Comparison of ENCODE assay signal across 8 mouse cellular contexts in genomic region chr2:150023873-150024339, GRCm38 (mm10).
DNase-seq lines count a peak whose midpoint lies in the region; ATAC-seq and TF ChIP-seq lines count a peak whose summit lies in the region.

No protein-coding gene starts in this region.

- WGBS in embryonic facial prominence, embryonic 14.5 days, result 19% methylated on average over 2 of the region's 2 CpGs
- 11% methylated on average over 2 of the region's 2 CpGs for WGBS in neural tube, embryonic 15.5 days

- intact Hi-C loops in left cerebral cortex, adult 2 months (cut with DNase I), result loop anchor here (2.0 to 10.0 kb wide), 3 partner anchors 479 to 672 kb away; no protein-coding TSS in a partner anchor

- no peaks in the 10 kb centered on the region for H3K4me1 ChIP-seq in embryonic facial prominence, embryonic 14.5 days (ENCODE audit: control insufficient read depth, insufficient read depth, low read length)
- H3K4me1 ChIP-seq in neural tube, embryonic 15.5 days, result peaks cover 15% of the 10 kb centered on the region

- no peak overlapping the region for H3K4me3 ChIP-seq in left cerebral cortex, adult 2 months
- no peak overlapping the region for H3K4me3 ChIP-seq in embryonic facial prominence, embryonic 14.5 days (ENCODE audit: low read depth, low read length)
- no peak overlapping the region for H3K4me3 ChIP-seq in neural tube, embryonic 15.5 days (replicated peaks)

- TF ChIP-seq POLR2A in brain, embryonic 14.5 days (IDR thresholded peaks at IDR 0.05; ENCODE audit: borderline replicate concordance, extremely low read depth, insufficient read depth, insufficient read length, poor library complexity, severe bottlenecking), result no peak

- no peak overlapping the region for H3K4me2 ChIP-seq in embryonic facial prominence, embryonic 14.5 days (ENCODE audit: low read depth, low read length)
- H3K4me2 ChIP-seq in neural tube, embryonic 15.5 days, result no peak overlapping the region

- no peak overlapping the region for H3K27ac ChIP-seq in left cerebral cortex, adult 2 months
- no peak overlapping the region for H3K27ac ChIP-seq in embryonic facial prominence, embryonic 14.5 days (replicated peaks; ENCODE audit: low read depth, low read length)
- 0 out of 2 replicates have a peak overlapping the region, but pooled peaks have one; percentile 41 for H3K27ac ChIP-seq in neural tube, embryonic 15.5 days (replicated peaks)

- ATAC-seq in embryonic facial prominence, embryonic 14.5 days (ENCODE audit: low read depth), result peak; percentile 76
- ATAC-seq in neural tube, embryonic 15.5 days (ENCODE audit: low FRiP score), result peak; percentile 96

- no peak overlapping the region for H3K9ac ChIP-seq in embryonic facial prominence, embryonic 14.5 days (ENCODE audit: low read depth, low read length)
- no peak overlapping the region for H3K9ac ChIP-seq in neural tube, embryonic 15.5 days (replicated peaks)

- H3K36me3 ChIP-seq in embryonic facial prominence, embryonic 14.5 days (ENCODE audit: control insufficient read depth, insufficient read depth, low read length), result no peaks in the 10 kb centered on the region
- no peaks in the 10 kb centered on the region for H3K36me3 ChIP-seq in neural tube, embryonic 15.5 days

- no peaks in the 10 kb centered on the region for H3K27me3 ChIP-seq in embryonic facial prominence, embryonic 14.5 days (replicated peaks; ENCODE audit: control insufficient read depth, insufficient read depth, low read length)
- H3K27me3 ChIP-seq in neural tube, embryonic 15.5 days (replicated peaks), result no peaks in the 10 kb centered on the region

- H3K9me3 ChIP-seq in embryonic facial prominence, embryonic 14.5 days (ENCODE audit: control insufficient read depth, low read length), result no peaks in the 10 kb centered on the region
- no peaks in the 10 kb centered on the region for H3K9me3 ChIP-seq in neural tube, embryonic 15.5 days (replicated peaks)

- peak; percentile 72 for TF ChIP-seq CTCF in left cerebral cortex, adult 2 months (IDR thresholded peaks at IDR 0.05)
- peak; percentile 64; the same call in 1 of the 2 replicates for TF ChIP-seq CTCF in brain, embryonic 14.5 days (IDR thresholded peaks at IDR 0.05; ENCODE audit: borderline replicate concordance, extremely low read depth, insufficient read depth, insufficient read length)

- peak in 1 of 2 experiments; percentile 15 for DNase-seq in left cerebral cortex, adult 2 months (ENCODE audit: extremely low spot score in 1 of 2, low spot score in 2 of 2)
- no peak for DNase-seq in left cerebral cortex, adult 11 months (ENCODE audit: low spot score)
- DNase-seq in brain, embryonic 14.5 days (ENCODE audit: low read depth), result peak; percentile 90
- DNase-seq in embryonic facial prominence, embryonic 14.5 days (ENCODE audit: low spot score), result peak; percentile 66
- peak; percentile 9 to 11 for DNase-seq in kidney, postnatal 36 days
- DNase-seq in spleen, postnatal 10 days (ENCODE audit: low spot score in 2 of 2), result no peak
- DNase-seq in testis, postnatal 10 days (ENCODE audit: low spot score), result no peak

Comparison
In these comparisons a context has a peak if more than half of its experiments do, and no peak if none do; other contexts are left out.
1. DNase-seq: peak in brain, embryonic 14.5 days (single experiment), embryonic facial prominence, embryonic 14.5 days (single experiment) and kidney, postnatal 36 days (2 of 2); none in left cerebral cortex, adult 11 months (single experiment), spleen, postnatal 10 days (0 of 2) and testis, postnatal 10 days (single experiment).